Mouse (Mus musculus) urinary bladder, adult 2 months (tissue): Measurements from ENCODE around the gene Speer4d. TPM values are rescaled to one million over a fixed set of nuclear protein-coding genes. Genes with fewer than 3 reads are reported as not detected.
"Not testable (repeated sequence)": the region's sequence is repeated elsewhere in the genome, so short reads cannot be mapped to it uniquely, and the experiment has no call there.

Source experiments
- DNase-seq: peaks from one replicate; pipeline ENCODE4 v3.0.0; 2022; ENCODE audit warnings: low spot score
- polyA plus RNA-seq: library from polyadenylated mRNA; depleted of rRNA; stranded (reverse); fragments of >200 nt; gene quantifications from 2 replicates; pipeline ENCODE4 v1.2.3, GENCODE M21; 2012; rRNA removed

Gene Speer4d
- polyA plus RNA-seq = not detected in 2 replicates

DNA sequence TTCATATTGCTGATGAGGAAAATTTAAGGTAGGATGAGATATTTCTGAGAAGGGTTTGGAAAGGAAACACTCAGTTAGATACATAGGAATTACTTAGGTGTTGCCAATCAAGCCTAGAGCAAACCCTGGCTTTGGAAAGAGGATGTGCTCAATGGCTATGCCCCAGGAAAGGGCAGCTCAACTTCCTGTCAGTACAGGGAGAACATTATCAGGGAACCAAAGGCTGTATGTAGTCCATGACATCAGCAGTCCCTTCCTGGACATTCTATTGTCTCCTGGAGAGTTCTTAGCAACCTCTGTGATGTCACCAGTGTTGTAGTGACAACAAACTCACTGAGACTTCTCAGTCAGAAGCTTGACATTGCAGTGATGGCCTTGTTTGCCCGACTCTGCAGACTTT is at the start of gene Speer4d:
Speer4d (plus strand) TSS at position 301 of the 400 bp plus-strand sequence.
- DNase-seq = not testable (repeated sequence)

DNA sequence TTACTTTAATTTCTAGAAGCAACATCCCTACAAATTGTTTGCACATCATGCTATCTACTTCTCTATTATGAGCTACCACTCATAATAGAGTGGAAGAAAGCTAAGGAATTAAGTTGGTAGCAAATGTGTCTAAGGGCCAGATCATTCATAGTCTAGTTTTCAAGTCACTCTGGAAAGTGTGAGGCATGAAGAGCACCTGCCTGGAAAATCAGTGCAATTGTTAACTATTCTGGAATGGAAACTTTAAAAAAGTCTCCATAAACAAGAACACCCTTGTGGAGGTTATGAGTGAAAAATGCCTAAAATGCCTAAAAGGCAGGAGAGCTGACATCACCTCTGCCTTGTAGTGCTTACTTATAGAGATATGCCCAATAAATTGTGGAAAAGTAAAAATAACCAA is 45.1 kb upstream of the Speer4d start:
- DNase-seq = not testable (repeated sequence)

DNA sequence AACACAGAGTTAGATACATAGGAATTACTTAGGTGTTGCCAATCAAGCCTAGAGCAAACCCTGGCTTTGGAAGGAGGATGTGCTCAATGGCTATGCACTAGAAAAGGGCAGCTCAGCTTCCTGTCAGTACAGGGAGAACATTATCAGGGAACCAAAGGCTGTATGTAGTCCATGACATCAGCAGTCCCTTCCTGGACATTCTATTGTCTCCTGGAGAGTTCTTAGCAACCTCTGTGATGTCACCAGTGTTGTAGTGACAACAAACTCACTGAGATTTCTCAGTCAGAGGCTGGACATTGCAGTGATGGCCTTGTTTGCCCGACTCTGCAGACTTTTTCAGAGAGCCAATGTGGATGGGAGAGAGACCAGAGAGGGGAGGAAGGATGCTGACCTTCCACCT is 41.8 kb upstream of the Speer4d start, which contains the start of gene Gm21083:
Gm21083 (plus strand) TSS at position 301 of the 400 bp plus-strand sequence.
- DNase-seq = not testable (repeated sequence)

DNA sequence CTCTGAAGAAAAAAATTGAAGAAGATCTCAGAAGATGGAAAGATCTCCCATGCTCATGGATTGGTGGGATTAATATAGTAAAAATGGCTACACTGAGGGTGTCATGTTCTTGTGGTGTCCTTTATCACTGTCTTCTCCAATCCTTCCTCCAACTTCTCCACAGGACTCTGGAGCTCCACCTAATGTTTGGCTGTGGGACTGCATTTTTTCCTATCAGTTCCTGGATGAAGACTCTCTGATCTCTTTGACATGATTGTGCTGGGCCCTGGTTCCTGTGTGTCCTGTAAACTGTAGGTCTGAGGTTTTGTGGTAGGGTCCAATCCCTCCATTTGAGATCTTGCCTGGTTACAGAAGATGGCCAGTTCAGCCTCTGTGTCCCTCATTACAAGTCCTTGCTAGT is 32.5 kb upstream of the Speer4d start:
- not testable (repeated sequence) for DNase-seq

DNA sequence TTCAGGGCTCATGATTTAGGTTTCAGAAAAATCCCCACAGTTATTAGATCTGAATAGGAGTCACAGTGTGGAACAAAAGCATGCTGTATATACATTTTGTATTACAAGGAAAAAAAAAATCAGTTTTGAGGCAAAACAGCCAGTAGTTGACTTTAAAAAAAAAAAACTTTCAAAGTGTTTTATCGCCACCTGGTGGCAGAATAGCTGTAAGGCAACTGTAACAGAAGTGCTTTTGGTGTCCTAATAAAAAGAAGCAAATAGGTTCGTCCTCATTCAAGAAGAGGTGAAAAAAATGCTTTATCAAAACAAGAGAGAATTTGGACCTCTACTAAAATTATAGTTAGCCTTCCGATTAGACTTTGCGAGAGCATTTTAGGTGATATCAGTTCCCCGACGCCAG is 30.6 kb upstream of the Speer4d start:
- DNase-seq = not testable (repeated sequence)

DNA sequence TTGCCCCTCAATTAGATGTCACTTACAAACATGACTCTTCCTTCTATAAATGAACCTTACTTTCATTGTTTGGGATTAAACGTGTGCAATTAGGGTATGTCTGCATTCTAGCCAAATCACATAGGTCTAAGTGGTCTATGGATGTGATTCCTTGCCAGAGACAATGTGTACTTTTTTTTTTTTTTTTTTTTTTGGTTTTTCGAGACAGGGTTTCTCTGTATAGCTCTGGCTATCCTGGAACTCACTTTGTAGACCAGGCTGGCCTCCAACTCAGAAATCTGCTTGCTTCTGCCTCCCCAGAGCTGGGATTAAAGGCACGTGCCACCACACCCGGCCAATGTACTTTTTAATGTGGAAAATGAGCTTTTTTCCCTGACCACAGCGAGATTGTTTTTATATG is 28.2 kb upstream of the Speer4d start:
- not testable (repeated sequence) for DNase-seq

DNA sequence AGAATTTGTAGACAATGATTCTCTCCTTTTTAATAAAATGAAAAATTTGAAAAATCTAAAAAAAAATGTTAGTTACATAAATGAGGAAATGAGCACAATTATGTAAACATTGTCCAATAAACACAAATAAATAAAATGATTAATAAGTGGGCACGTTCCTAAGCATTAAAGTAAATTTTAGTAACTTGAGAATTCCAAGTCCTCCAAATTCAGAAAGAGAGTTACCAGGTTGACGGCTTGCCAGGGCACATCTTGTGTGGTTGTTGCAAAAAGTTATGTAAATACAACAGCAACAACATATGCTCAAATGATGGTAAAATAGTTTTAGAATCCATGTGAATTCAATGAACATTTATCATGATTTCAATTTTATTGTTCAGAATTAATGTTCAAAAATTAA is 27.3 kb upstream of the Speer4d start:
- not testable (repeated sequence) for DNase-seq

DNA sequence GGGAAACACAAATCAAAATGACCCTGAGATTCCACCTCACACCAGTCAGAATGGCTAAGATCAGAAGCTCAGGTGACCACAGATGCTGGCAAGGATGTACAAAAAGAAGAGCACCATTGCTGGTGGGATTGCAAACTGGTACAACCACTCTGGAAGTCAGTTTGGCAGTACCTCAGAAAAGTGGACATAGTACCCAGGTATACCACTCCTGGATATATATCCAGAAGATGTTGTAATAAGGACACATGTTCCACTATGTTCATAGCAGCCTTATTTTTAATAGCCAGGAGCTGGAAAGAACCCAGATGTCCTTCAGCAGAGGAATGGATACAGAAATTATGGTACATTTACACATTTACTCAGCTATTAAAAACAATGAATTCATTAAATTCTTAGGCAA is 20.0 kb upstream of the Speer4d start:
- not testable (repeated sequence) for DNase-seq

DNA sequence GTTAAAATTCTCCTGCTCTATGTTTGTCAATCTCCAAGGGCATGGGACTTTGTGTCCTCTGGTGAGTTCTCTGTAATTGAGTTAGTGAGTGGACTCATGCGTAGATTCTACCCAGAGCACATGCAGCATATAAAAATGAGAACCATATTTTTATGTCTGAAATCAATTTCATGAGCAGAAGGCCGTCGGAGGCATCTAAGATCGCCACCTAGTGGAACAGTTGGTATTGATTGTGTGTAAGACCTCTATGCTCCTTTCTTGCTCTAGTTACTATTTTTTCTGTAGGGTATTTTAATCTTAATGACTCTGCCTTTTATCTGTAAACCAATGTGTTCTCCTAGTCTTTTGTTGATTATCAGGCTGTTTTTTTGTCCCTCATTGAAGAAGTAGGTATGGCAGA is 18.5 kb upstream of the Speer4d start:
- DNase-seq = not testable (repeated sequence)

DNA sequence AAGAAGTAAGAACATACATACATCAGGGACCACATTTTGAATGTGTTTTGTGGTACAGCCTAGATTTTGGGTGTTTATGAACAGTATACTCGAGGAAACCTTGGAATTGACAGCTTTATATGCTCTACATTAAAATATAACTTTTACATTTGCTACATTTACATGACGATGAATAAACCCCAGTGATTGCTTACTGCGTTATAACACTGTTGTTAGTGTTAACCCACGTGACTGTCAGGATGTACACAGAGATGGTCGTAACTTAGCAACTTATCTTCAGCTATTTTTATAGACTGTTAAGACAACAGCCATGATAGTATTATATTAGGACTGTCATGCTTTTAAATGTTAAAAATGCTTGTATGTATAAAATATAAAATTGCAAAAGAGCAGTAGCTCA is 17.4 kb upstream of the Speer4d start:
- not testable (repeated sequence) for DNase-seq

DNA sequence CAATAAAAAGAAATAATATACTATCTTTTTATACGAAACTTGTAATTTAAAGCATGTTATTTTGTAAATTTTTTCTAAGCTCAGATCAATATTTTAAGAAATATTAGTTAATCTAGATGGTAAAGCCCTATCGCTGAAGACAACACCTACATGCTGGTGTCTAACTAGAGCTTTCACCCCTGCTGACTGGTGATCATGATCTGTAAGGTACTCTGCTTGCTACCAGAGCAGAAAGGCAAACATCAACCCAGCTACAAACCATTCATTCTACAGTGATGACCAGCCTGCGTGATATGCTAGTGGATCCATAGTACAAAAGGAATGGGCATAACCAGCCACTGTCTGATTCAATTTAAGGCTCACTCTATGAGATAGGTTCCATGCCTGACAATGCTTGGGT is 16.9 kb upstream of the Speer4d start:
- not testable (repeated sequence) for DNase-seq

DNA sequence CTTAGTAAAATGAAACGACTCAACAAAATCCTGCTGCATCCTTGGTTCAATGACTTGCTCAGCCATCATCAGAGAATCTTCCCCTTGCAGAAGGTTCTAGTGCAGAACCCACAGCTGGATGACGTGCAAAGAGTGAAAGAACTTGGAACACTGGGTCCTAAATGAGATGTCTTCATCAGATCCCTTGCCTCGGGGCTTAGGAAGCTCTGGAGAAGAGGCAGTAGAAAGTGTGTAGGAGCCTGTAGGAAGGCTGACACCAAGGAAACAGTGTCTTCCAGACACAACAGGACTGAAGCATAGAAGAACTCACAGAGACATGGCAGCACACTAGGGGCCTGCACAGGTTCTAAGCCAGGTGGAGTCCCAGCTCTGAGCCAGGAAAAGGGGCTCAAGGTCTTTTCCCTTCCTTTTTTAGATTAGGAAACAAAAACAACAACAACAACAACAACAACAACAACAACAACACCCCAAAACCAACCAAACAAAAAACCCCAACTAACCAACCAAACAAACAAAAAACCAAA is 16.4 kb upstream of the Speer4d start:
- DNase-seq = not testable (repeated sequence)

DNA sequence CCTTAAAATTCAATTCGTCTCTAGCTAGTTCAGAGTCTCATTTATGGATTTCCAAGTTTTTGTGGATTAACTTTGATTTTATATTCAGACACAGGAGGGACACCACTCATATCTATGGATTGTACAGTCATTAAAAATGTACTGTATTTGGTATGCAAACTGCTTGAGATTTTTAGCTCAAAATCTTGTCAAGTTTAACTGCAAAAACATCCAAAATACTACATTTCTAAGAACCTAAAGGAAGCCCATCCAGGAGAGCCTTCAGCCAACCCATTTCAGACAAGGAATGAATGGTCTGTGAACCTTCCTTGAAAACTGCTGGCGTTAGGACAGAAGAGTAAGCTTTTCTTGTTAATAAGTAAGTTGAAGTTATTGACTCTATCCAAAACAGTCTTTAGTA is 15.9 kb upstream of the Speer4d start:
- not testable (repeated sequence) for DNase-seq

DNA sequence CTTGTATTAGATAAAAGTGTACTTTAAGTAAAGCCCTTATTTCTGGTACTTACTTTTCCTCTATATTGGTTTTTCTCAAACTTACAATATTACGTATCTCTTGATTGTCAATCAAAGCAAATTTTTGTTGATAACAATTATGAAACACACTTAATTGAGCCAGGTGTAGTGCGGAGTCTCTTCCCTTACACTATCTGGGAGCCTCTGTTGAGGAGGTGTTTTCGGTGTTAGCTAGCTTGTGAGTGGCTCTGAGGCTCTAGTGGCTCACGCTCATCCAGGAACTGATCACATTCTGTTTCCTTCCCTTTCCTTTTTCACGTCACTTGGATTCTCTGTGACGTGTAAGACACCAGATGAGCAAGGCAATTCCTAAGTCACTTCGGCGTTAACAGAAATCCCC is 15.3 kb upstream of the Speer4d start:
- DNase-seq = not testable (repeated sequence)

DNA sequence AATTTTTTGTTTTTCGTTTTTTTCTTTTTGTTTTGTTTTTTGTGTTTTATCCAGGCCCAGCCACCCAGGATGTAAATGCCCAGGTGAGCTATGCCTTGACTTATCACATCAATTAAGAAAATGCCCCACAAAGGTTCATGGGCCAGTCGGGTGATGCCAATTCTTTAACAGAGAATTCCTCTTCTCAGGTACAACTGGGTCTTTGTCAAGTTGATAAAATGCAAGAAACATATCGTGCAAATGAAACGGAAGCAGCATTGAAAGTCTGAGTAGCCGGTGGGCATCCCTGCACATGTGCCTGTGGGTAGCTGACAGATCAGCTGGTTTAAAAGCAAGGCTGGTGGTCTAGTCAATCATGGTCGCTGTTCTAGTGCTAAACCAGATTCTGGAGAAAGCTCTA is 12.2 kb upstream of the Speer4d start:
- peak; percentile 26 for DNase-seq

DNA sequence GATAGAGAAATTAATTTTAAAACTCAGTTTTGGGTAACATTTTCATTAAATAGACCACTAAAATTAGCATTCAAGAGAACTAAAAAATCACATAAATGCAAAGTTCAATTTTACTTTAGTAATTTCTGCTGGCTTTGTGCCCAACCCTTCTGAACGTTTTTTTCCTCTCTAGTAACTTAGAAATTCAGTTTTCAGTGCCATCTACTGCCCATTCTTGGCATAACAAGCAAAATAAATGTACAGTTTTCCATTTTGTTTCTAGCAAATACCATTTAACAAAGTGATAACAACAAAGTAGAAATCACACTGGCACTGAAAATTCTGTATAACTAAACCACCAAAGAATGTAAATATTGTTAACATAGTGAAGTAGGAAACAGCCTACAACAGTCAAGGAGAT is 8.2 kb upstream of the Speer4d start:
- DNase-seq = not testable (repeated sequence)

DNA sequence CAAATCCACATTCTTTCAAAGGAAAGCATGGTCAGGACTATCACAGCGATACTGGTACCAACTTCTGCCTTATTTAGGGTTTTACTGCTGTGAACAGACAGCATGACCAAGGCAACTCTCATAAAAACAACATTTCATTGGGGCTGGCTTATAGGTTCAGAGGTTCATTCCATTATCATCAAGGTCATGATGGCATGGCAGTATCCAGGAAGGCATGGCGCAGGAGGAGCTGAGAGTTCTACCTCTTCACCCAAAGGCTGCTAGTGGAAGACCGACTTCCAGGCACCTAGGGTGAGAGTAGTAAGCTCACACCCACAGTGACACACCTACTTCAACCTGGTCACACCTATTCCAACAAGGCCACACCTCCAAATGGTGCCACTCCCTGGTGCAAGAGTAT is 2.7 kb upstream of the Speer4d start:
- not testable (repeated sequence) for DNase-seq

DNA sequence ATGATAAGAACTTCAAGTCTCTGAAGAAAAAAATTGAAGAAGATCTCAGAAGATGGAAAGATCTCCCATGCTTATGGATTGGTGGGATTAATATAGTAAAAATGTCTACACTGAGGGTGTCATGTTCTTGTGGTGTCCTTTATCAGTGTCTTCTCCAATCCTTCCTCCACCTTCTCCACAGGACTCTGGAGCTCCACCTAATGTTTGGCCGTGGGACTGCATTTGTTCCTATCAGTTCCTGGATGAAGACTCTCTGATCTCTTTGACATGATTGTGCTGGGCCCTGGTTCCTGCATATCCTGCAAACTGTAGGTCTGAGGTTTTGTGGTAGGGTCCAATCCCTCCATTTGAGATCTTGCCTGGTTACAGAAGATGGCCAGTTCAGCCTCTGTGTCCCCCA is 9.3 kb downstream of the Speer4d start:
- not testable (repeated sequence) for DNase-seq

DNA sequence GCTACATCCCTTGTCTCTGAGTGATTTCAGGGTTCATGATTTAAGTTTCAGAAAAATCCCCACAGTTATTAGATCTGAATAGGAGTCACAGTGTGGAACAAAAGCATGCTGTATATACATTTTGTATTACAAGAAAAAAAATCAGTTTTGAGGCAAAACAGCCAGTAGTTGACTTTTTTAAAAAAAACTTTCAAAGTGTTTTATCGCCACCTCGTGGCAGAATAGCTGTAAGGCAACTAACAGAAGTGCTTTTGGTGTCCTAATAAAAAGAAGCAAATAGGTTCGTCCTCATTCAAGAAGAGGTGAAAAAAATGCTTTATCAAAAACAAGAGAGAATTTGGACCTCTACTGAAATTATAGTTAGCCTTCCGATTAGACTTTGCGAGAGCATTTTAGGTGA is 11.2 kb downstream of the Speer4d start:
- DNase-seq = not testable (repeated sequence)

DNA sequence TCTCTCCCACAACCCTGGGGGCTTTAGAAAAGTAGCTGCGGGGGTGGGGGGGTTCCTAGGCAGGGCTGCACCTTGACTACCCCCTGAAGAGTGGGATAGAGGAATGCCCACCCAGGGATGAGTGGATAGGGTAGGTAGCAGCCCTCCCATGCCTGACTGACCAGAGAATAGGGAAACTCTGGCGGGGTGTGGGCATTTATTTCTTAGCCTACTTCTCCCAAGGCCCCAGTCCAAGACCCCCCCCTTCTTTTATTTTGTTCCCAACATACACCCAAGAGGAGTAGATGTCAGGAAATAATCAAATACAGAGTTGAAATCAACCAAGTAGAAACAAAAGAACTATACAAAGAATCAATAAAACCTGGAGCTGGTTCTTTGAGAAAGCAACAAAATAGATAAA is 18.8 kb downstream of the Speer4d start:
- DNase-seq = not testable (repeated sequence)

DNA sequence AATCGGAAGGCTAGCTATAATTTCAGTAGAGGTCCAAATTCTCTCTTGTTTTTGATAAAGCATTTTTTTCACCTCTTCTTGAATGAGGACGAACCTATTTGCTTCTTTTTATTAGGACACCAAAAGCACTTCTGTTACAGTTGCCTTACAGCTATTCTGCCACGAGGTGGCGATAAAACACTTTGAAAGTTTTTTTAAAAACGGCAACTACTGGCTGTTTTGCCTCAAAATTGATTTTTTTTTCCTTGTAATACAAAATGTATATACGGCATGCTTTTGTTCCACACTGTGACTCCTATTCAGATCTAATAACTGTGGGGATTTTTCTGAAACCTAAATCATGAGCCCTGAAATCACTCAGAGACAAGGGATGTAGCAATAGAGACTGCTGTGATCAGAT is 26.8 kb downstream of the Speer4d start:
- not testable (repeated sequence) for DNase-seq

DNA sequence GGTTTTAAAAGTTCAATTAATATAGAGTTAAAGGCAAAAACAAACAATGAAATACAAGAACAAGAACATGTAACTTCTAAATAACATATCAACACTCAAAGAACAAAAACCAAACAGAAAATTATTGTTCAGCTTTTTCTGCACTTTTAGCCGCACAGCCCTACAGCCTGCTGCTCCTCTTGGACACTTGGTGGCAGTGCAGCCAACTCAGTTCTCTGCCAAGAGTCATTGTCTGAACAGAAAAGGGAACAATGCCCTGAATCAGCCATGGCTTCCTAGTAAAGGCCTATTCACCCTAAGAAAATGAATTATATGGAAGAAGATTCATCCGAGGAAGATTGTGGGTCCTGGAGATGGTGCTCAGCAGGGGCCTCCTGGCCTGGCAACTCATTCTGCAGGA is 33.5 kb downstream of the Speer4d start:
- DNase-seq = not testable (repeated sequence)

DNA sequence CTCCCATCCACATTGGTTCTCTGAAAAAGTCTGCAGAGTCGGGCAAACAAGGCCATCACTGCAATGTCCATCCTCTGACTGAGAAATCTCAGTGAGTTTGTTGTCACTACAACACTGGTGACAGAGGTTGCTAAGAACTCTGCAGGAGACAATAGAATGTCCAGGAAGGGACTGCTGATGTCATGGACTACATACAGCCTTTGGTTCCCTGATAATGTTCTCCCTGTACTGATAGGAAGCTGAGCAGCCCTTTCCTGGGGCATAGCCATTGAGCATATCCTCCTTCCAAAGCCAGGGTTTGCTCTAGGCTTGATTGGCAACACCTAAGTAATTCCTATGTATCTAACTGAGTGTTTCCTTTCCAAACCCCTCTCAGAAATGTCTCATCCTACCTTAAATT is 38.1 kb downstream of the Speer4d start, which contains the start of gene 4930572O03Rik:
4930572O03Rik (minus strand) TSS at position 101 of the 400 bp plus-strand sequence.
- not testable (repeated sequence) for DNase-seq

DNA sequence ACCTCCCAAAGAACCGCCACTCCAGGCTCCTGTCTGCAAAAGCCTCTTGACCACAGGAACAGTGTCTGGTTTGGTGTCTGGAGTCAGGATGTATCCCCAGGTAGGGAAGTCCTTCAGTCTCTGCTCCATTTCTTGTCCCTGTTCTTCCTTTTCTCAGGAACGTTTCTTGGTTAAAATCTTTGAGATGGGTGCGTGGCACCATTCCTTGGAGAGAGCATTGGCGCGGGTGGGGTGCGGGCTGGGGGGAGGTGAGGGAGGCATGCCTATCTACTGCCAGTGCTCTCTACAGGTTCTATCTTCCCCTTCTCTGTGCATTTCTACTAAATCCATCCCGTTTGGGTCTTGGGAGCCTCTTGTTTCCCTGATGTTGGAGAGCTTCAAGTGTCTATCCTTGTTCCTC is 45.0 kb downstream of the Speer4d start:
- DNase-seq = not testable (repeated sequence)
